Mouse (Mus musculus) liver, embryonic 12.5 days (tissue): ENCODE data around the gene Eif4a3. TPM values are rescaled to one million over a fixed set of nuclear protein-coding genes. Genes with fewer than 3 reads are reported as not detected.

ENCODE experiments used
- ATAC-seq: fragments of 200-750 bp; cut with Nextera tagmentation; 2 replicates; pipeline ENCODE4 v1.8.0; 2017; ENCODE audit warnings: moderate number of reproducible peaks, mild to moderate bottlenecking, moderate library complexity
- H3K27ac ChIP-seq: fragments of 300-500 bp; sonication (generic); 2 replicates; pipeline ENCODE4 v1.5.1; 2016; ENCODE audit warnings: mild to moderate bottlenecking
- H3K27me3 ChIP-seq: fragments of 300-500 bp; sonication (generic); replicated peaks from 2 replicates; pipeline ENCODE4 v1.6.1; 2016; ENCODE audit warnings: mild to moderate bottlenecking, moderate library complexity
- H3K36me3 ChIP-seq: fragments of 300-500 bp; sonication (generic); 2 replicates; pipeline ENCODE4 v1.6.1; 2016; ENCODE audit warnings: mild to moderate bottlenecking, moderate library complexity
- H3K4me1 ChIP-seq: fragments of 300-500 bp; sonication (generic); 2 replicates; pipeline ENCODE4 v1.6.1; 2016
- H3K4me2 ChIP-seq: fragments of 300-500 bp; sonication (generic); 2 replicates; pipeline ENCODE4 v1.6.1; 2016; ENCODE audit warnings: mild to moderate bottlenecking, moderate library complexity
- H3K4me3 ChIP-seq: fragments of 300-500 bp; sonication (generic); 2 replicates; pipeline ENCODE4 v1.5.1; 2016; ENCODE audit warnings: mild to moderate bottlenecking, moderate library complexity
- H3K9ac ChIP-seq: fragments of 300-500 bp; sonication (generic); 2 replicates; pipeline ENCODE4 v1.6.1; 2016; ENCODE audit warnings: mild to moderate bottlenecking, moderate library complexity
- H3K9me3 ChIP-seq: fragments of 300-500 bp; sonication (generic); replicated peaks from 2 replicates; pipeline ENCODE4 v1.6.1; 2016; ENCODE audit warnings: mild to moderate bottlenecking, moderate library complexity
- WGBS: fragments of 180-500 bp; shearing (Covaris S2); methylation state at CpG from one replicate; pipeline ENCODE4 v1.1.7; 2016; ENCODE audit not compliant: insufficient replicate concordance; 5-methylcytosine and 5-hydroxymethylcytosine counted together
- polyA plus RNA-seq: library from polyadenylated mRNA; unstranded; fragments of >200 nt; fragmentation: Nextera tagmentation; extraction: Ambion mirVana; gene quantifications from 2 replicates; pipeline ENCODE4 v1.2.1, GENCODE M21; 2016

Eif4a3 gene
- polyA plus RNA-seq: 247 and 262 TPM in 2 replicates

- ATAC-seq: peak; percentile 93
- WGBS: under 1% methylated on average over 89 of the region's 89 CpGs
- Histone ChIP-seq H3K4me1 (peaks cover 25% of the 10 kb centered on the region), H3K36me3 (peaks cover 38% of the 10 kb centered on the region), H3K27ac (peak within 1 kb of the TSS; percentile 86), H3K9me3 (no peaks in the 10 kb centered on the region), H3K9ac (peak within 1 kb of the TSS; percentile 97), H3K4me2 (peak within 1 kb of the TSS; percentile 90), H3K4me3 (peak within 1 kb of the TSS; percentile 98), H3K27me3 (peaks cover 27% of the 10 kb centered on the region)
These were observed at the start of gene Eif4a3 for GRCm38 (mm10) chr11:119299391-119300245. Eif4a3 (minus strand) TSS chr11:119300089.

- peaks cover 12% of the 10 kb centered on the region; the same call in 1 of the 2 replicates for H3K36me3 ChIP-seq
- 38% methylated on average over 4 of the region's 4 CpGs for WGBS
- H3K4me1 ChIP-seq: peaks cover 16% of the 10 kb centered on the region
- H3K27ac ChIP-seq: no peak overlapping the region
- H3K4me2 ChIP-seq: no peak overlapping the region
- ATAC-seq: no peak
- H3K4me3 ChIP-seq: no peak overlapping the region
- 0 out of 2 replicates have a peak, but pooled peaks cover 3% of the 10 kb centered on the region for H3K27me3 ChIP-seq
- H3K9ac ChIP-seq: no peak overlapping the region
- H3K9me3 ChIP-seq: no peaks in the 10 kb centered on the region
These were observed 47.2 kb upstream of the Eif4a3 start for GRCm38 (mm10) chr11:119347125-119347524.

- no peak for ATAC-seq
- H3K4me3 ChIP-seq: no peak overlapping the region
These were observed 45.0 kb upstream of the Eif4a3 start for GRCm38 (mm10) chr11:119344865-119345264.

GRCm38 (mm10) chr11:119344178-119344577, 44.3 kb upstream of the Eif4a3 start:
- Histone ChIP-seq H3K4me1 (peaks cover 16% of the 10 kb centered on the region), H3K9me3 (no peaks in the 10 kb centered on the region), H3K9ac (no peak overlapping the region), H3K36me3 (peaks cover 12% of the 10 kb centered on the region; the same call in 1 of the 2 replicates), H3K27me3 (peaks cover 5% of the 10 kb centered on the region; the same call in 1 of the 2 replicates), H3K4me2 (no peak overlapping the region), H3K27ac (no peak overlapping the region), H3K4me3 (no peak overlapping the region)
- 75% methylated on average over 8 of the region's 8 CpGs for WGBS
- ATAC-seq: no peak

More at GRCm38 (mm10) chr11:119344865-119345264, 45.0 kb upstream of the Eif4a3 start:
- no peaks in the 10 kb centered on the region for H3K9me3 ChIP-seq
- no peak overlapping the region for H3K4me2 ChIP-seq
- 0 out of 2 replicates have a peak, but pooled peaks cover 4% of the 10 kb centered on the region for H3K27me3 ChIP-seq
- 44% methylated on average over 6 of the region's 6 CpGs for WGBS
- H3K4me1 ChIP-seq: peaks cover 16% of the 10 kb centered on the region
- no peak overlapping the region for H3K9ac ChIP-seq
- H3K36me3 ChIP-seq: peaks cover 12% of the 10 kb centered on the region; the same call in 1 of the 2 replicates
- H3K27ac ChIP-seq: no peak overlapping the region

GRCm38 (mm10) chr11:119339637-119340036, 39.7 kb upstream of the Eif4a3 start:
- no peaks in the 10 kb centered on the region for H3K9me3 ChIP-seq
- H3K4me1 ChIP-seq: peaks cover 6% of the 10 kb centered on the region
- H3K9ac ChIP-seq: no peak overlapping the region
- no peak overlapping the region for H3K4me2 ChIP-seq
- ATAC-seq: no peak
- WGBS: 2% methylated on average over 5 of the region's 5 CpGs
- no peak overlapping the region for H3K4me3 ChIP-seq
- H3K27me3 ChIP-seq: peaks cover 11% of the 10 kb centered on the region
- H3K27ac ChIP-seq: no peak overlapping the region
- no peaks in the 10 kb centered on the region for H3K36me3 ChIP-seq

- H3K9me3 ChIP-seq: no peaks in the 10 kb centered on the region
- no peak overlapping the region for H3K27ac ChIP-seq
- ATAC-seq: no peak
- no peaks in the 10 kb centered on the region for H3K36me3 ChIP-seq
- no peak overlapping the region for H3K4me3 ChIP-seq
- peaks cover 6% of the 10 kb centered on the region for H3K4me1 ChIP-seq
- no peak overlapping the region for H3K4me2 ChIP-seq
- peaks cover 11% of the 10 kb centered on the region for H3K27me3 ChIP-seq
- 43% methylated on average over 5 of the region's 5 CpGs for WGBS
- H3K9ac ChIP-seq: no peak overlapping the region
These were observed 39.3 kb upstream of the Eif4a3 start for GRCm38 (mm10) chr11:119339179-119339578.

GRCm38 (mm10) chr11:119338271-119339059, 38.6 kb upstream of the Eif4a3 start:
- Histone ChIP-seq H3K4me2 (no peak overlapping the region), H3K4me3 (no peak overlapping the region), H3K4me1 (peaks cover 6% of the 10 kb centered on the region), H3K36me3 (no peaks in the 10 kb centered on the region), H3K27ac (no peak overlapping the region), H3K9me3 (no peaks in the 10 kb centered on the region), H3K27me3 (peaks cover 18% of the 10 kb centered on the region), H3K9ac (no peak overlapping the region)
- ATAC-seq: no peak
- 67% methylated on average over 10 of the region's 10 CpGs for WGBS

GRCm38 (mm10) chr11:119331970-119332369, 32.1 kb upstream of the Eif4a3 start:
- no peak overlapping the region for H3K9ac ChIP-seq
- 22% methylated on average over 3 of the region's 3 CpGs for WGBS
- ATAC-seq: no peak
- peaks cover 44% of the 10 kb centered on the region for H3K27me3 ChIP-seq
- no peak overlapping the region for H3K4me2 ChIP-seq
- H3K9me3 ChIP-seq: no peaks in the 10 kb centered on the region
- H3K4me1 ChIP-seq: no peaks in the 10 kb centered on the region
- H3K27ac ChIP-seq: no peak overlapping the region
- no peak overlapping the region for H3K4me3 ChIP-seq
- H3K36me3 ChIP-seq: no peaks in the 10 kb centered on the region

GRCm38 (mm10) chr11:119330592-119330991, 30.7 kb upstream of the Eif4a3 start:
- ATAC-seq: no peak

GRCm38 (mm10) chr11:119325068-119325467, 25.2 kb upstream of the Eif4a3 start:
- H3K27ac ChIP-seq: no peak overlapping the region
- 51% methylated on average over 1 of the region's 1 CpGs for WGBS
- no peak overlapping the region for H3K4me3 ChIP-seq
- no peak overlapping the region for H3K9ac ChIP-seq
- ATAC-seq: no peak
- no peak overlapping the region for H3K4me2 ChIP-seq
- no peaks in the 10 kb centered on the region for H3K4me1 ChIP-seq
- H3K27me3 ChIP-seq: peaks cover 20% of the 10 kb centered on the region
- H3K9me3 ChIP-seq: 0 out of 2 replicates have a peak, but pooled peaks cover 4% of the 10 kb centered on the region
- H3K36me3 ChIP-seq: no peaks in the 10 kb centered on the region

More at GRCm38 (mm10) chr11:119330592-119330991, 30.7 kb upstream of the Eif4a3 start:
- H3K4me2 ChIP-seq: no peak overlapping the region
- no peaks in the 10 kb centered on the region for H3K4me1 ChIP-seq
- no peak overlapping the region for H3K27ac ChIP-seq
- peaks cover 44% of the 10 kb centered on the region for H3K27me3 ChIP-seq
- no peak overlapping the region for H3K9ac ChIP-seq
- H3K9me3 ChIP-seq: no peaks in the 10 kb centered on the region
- H3K4me3 ChIP-seq: no peak overlapping the region
- 45% methylated on average over 4 of the region's 4 CpGs for WGBS
- no peaks in the 10 kb centered on the region for H3K36me3 ChIP-seq

- Histone ChIP-seq H3K9me3 (0 out of 2 replicates have a peak, but pooled peaks cover 4% of the 10 kb centered on the region), H3K4me1 (no peaks in the 10 kb centered on the region), H3K36me3 (no peaks in the 10 kb centered on the region), H3K27ac (no peak overlapping the region), H3K4me2 (no peak overlapping the region), H3K27me3 (peaks cover 21% of the 10 kb centered on the region), H3K9ac (no peak overlapping the region), H3K4me3 (no peak overlapping the region)
- 62% methylated on average over 13 of the region's 13 CpGs for WGBS
- ATAC-seq: no peak
These were observed 22.6 kb upstream of the Eif4a3 start for GRCm38 (mm10) chr11:119322521-119322920.

GRCm38 (mm10) chr11:119316720-119317119, 16.8 kb upstream of the Eif4a3 start:
- Histone ChIP-seq H3K9ac (no peak overlapping the region), H3K27me3 (peaks cover 37% of the 10 kb centered on the region), H3K4me2 (no peak overlapping the region), H3K36me3 (no peaks in the 10 kb centered on the region), H3K9me3 (no peaks in the 10 kb centered on the region), H3K27ac (no peak overlapping the region), H3K4me3 (no peak overlapping the region), H3K4me1 (no peaks in the 10 kb centered on the region)
- no peak for ATAC-seq
- 80% methylated on average over 4 of the region's 4 CpGs for WGBS
